Mouse (Mus musculus): ENCODE measurements around the gene Pdf. TPM values are rescaled to one million over a fixed set of nuclear protein-coding genes. Genes with fewer than 3 reads are reported as not detected.
"Not testable (repeated sequence)": the region's sequence is repeated elsewhere in the genome, so short reads cannot be mapped to it uniquely, and the experiment has no call there.

Pdf gene
- total RNA-seq, 2 experiments from 2014 or later = 25.2 to 26.1 TPM

- no peak for TF ChIP-seq CTCF (conservative IDR thresholded peaks at IDR 0.05)
- no peak for DNase-seq (ENCODE audit: low spot score in 2 of 2)
- H3K4me3 ChIP-seq = no peak overlapping the region
- H3K27ac ChIP-seq = no peak overlapping the region
Measured at GRCm38 (mm10) chr8:107030058-107030457, 18.4 kb downstream of the Pdf start.

GRCm38 (mm10) chr8:107029310-107029709 lies 19.1 kb downstream of the Pdf start:
- no peak overlapping the region for H3K27ac ChIP-seq
- no peak for DNase-seq (ENCODE audit: low spot score in 2 of 2)
- TF ChIP-seq CTCF (conservative IDR thresholded peaks at IDR 0.05) = no peak
- H3K4me3 ChIP-seq = no peak overlapping the region

GRCm38 (mm10) chr8:107023479-107023878 lies 24.9 kb downstream of the Pdf start:
- H3K27ac ChIP-seq = no peak overlapping the region
- TF ChIP-seq CTCF (conservative IDR thresholded peaks at IDR 0.05) = no peak
- no peak for DNase-seq (ENCODE audit: low spot score in 2 of 2)
- H3K4me3 ChIP-seq = no peak overlapping the region

- H3K4me3 ChIP-seq = no peak overlapping the region
- no peak for DNase-seq (ENCODE audit: low spot score in 2 of 2)
- H3K27ac ChIP-seq = 0 out of 2 replicates have a peak overlapping the region, but pooled peaks have one; percentile 14
- TF ChIP-seq CTCF (conservative IDR thresholded peaks at IDR 0.05) = no peak
Measured at GRCm38 (mm10) chr8:107014915-107015314, 33.5 kb downstream of the Pdf start.

- no peak for DNase-seq (ENCODE audit: low spot score in 2 of 2)
- Histone ChIP-seq H3K4me3 (no peak overlapping the region), H3K27ac (no peak overlapping the region)
- TF ChIP-seq CTCF (conservative IDR thresholded peaks at IDR 0.05) = no peak
Measured at GRCm38 (mm10) chr8:107012666-107013065, 35.7 kb downstream of the Pdf start.

GRCm38 (mm10) chr8:107007795-107008194 lies 40.6 kb downstream of the Pdf start:
- no peak for DNase-seq (ENCODE audit: low spot score in 2 of 2)
- no peak overlapping the region for H3K4me3 ChIP-seq
- H3K27ac ChIP-seq = 0 out of 2 replicates have a peak overlapping the region, but pooled peaks have one; percentile 39
- TF ChIP-seq CTCF (conservative IDR thresholded peaks at IDR 0.05) = no peak

- H3K27ac ChIP-seq = peak overlapping the region; percentile 56; the same call in 1 of the 2 replicates
- DNase-seq (ENCODE audit: low spot score in 2 of 2) = peak; percentile 87 to 94
- peak; percentile 100 for TF ChIP-seq CTCF (conservative IDR thresholded peaks at IDR 0.05)
- no peak overlapping the region for H3K4me3 ChIP-seq
Measured at GRCm38 (mm10) chr8:107002532-107002931, 45.9 kb downstream of the Pdf start.

- Histone ChIP-seq H3K27ac (peak overlapping the region; percentile 77), H3K4me3 (no peak overlapping the region)
- DNase-seq (ENCODE audit: low spot score in 2 of 2) = peak; percentile 64 to 66
- no peak for TF ChIP-seq CTCF (conservative IDR thresholded peaks at IDR 0.05)
Measured at GRCm38 (mm10) chr8:106999068-106999467, 49.3 kb downstream of the Pdf start.

GRCm38 (mm10) chr8:106997416-106997815 lies 51.0 kb downstream of the Pdf start:
- no peak overlapping the region for H3K27ac ChIP-seq
- TF ChIP-seq CTCF (conservative IDR thresholded peaks at IDR 0.05) = no peak
- DNase-seq (ENCODE audit: low spot score in 2 of 2) = no peak
- no peak overlapping the region for H3K4me3 ChIP-seq

- H3K27ac ChIP-seq; H3K4me3 ChIP-seq; DNase-seq (ENCODE audit: low spot score in 2 of 2): not testable (repeated sequence)
- peak; percentile 62 for TF ChIP-seq CTCF (conservative IDR thresholded peaks at IDR 0.05)
Measured at GRCm38 (mm10) chr8:106996339-106996738, 52.1 kb downstream of the Pdf start.

Small RNA genes within 50 kb of the gene (microRNA-seq; reads per million reads assigned to microRNA genes)
- gene Mir7075 = 1.1 to 2.9 reads per million in 2 experiments

Other genes starting within 250 kb of the Pdf start
- gene Has3, start 178.4 kb downstream of the Pdf start, total RNA-seq (2021) = 1 to 10 TPM; 1.3 to 1.9 TPM
- gene Utp4, start 155.0 kb downstream of the Pdf start, total RNA-seq (2021) = 10 to 100 TPM; 43.4 to 47.9 TPM
- 10 to 100 TPM; 24.8 to 24.9 TPM for gene Sntb2, start 112.9 kb downstream of the Pdf start, total RNA-seq (2021)
- 100 to 1,000 TPM; 112 to 116 TPM for gene Vps4a, start 17.4 kb downstream of the Pdf start, total RNA-seq (2021)
- gene Cog8, start 8.1 kb upstream of the Pdf start, total RNA-seq (2021) = 10 to 100 TPM; 27.8 to 32.5 TPM
- 10 to 100 TPM; 43.5 to 46.2 TPM for gene Nip7, start 8.3 kb upstream of the Pdf start, total RNA-seq (2021)
- under 1 TPM in 1 of 2 experiments, not detected in 1; 0.42 TPM for gene Tmed6, start 17.0 kb upstream of the Pdf start, total RNA-seq (2021)
- gene Terf2, start 47.9 kb upstream of the Pdf start, total RNA-seq (2021) = 10 to 100 TPM; 32.7 to 39.2 TPM
- gene Cyb5b, start 102.0 kb upstream of the Pdf start, total RNA-seq (2021) = 100 to 1,000 TPM; 103 to 104 TPM
- 10 to 100 TPM; 57.4 to 69.3 TPM for gene Nfat5, start 244.9 kb upstream of the Pdf start, total RNA-seq (2021)